Mouse (Mus musculus) lung, adult 10 weeks (tissue): ENCODE data around the gene Tekt4. TPM values are rescaled to one million over a fixed set of nuclear protein-coding genes. Genes with fewer than 3 reads are reported as not detected.

Experiments
- polyA plus RNA-seq: library from polyadenylated mRNA; stranded (reverse); fragments of 350-450 nt; fragmentation: Illumina TruSeq; extraction: RNeasy Lipid Tissue Mini Kit (QIAGEN cat#74804); gene quantifications from one replicate; pipeline ENCODE4 v1.2.3, GENCODE M21; 2014; ENCODE audit warnings: low read depth, low replicate concordance; ENCODE audit not compliant: insufficient read depth

Gene Tekt4
- 8.8 TPM for polyA plus RNA-seq

DNA sequence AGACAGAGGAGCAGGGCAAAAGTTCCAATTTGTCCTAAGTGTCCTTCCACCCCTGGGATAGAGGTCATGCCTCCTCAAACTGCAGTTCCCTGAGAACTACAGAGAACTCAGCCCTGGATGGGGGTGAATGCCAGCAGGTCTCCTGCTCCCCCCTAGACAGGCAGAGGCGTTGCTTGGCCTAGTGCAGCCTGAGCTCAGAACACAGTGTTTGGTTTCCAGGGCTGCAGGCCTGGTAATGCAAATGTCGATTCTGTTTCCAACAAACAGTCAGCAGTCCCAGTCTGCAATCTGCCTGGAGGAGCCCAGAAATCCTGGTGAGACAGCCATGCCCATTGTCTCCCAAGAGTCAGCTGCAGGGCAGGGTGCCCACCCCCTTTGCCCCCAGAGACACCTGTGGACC lies at the start of gene Tekt4:
TSS of gene Tekt4 (plus strand) at position 344 of the 400 bp plus-strand sequence.

DNA sequence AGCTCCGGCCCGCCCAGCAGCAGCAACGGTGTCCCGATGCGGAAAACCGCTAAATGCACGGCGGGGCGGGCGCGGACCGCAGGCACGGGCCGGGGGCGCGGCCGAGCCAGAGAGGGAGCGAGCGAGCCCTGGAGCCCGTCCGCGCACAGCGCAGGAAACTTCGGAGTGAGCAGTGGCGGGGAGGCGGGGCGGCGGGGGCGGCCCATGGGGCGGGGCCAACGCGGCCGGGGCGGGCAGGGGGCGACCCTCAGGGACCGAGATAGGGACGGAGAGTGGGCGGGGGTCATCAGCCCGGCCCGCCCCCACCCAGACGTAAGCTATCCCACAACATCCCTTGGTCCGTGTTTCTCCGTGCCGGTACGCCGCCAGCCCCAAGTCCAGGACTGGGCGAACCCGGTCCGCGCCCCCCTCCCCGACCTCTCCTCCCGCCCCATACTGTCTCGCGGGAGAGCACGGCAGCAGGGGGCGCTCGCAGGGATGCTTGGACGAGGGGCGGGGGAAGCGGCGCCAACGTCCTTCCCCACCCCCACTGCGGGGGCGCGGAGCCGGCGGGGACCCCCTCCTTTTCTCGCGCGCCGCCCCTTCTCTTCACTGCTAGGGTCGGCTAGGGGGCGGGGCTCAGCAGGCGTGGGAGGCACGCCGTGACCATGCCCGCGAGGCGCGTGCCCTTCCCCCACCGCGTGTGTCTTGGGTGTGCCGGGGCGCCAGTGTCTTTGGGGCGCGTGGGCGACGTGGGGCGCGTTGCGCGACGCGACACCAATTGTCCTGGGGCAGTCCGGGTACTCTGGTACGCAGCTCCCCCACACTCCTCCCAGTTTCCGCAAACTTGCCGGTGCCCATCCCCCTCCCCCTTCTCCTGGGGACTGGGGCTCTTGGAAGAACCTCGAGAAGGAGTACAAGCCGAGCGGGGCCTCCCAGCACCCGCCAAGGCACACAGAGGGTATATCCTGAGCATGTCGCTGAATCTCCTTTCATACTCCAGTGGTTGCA lies 20.5 kb upstream of the Tekt4 start, which contains the start of gene Cacna1h:
TSS of gene Cacna1h (minus strand) at position 167 of the 990 bp plus-strand sequence.

DNA sequence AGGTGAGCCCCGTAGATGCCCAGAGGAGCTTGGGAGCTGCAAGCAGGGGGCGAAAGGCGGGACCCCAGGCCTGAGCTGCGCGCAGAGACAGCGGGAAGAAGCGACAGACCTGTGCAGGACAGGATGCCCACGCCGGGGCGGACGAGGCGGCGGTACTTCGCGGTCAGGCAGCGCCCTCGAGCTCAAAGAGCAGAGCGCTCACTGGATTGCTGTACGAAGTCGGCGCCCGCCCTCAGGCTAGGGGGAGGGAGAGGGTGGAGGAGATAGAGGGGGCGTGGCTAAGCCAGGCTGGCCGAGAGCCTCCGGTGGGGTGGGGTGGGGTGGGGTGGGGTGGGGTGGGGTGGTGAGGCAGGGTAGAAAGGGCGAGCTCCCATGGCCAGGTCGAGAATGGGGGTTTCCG lies 42.6 kb downstream of the Tekt4 start, which contains the start of gene Sstr5:
TSS of gene Sstr5 (minus strand) at position 276 of the 400 bp plus-strand sequence.

Other genes with a start within 250 kb of the Tekt4 start
- 49.7 TPM for gene Gnptg, start 214.5 kb upstream of the Tekt4 start, polyA plus RNA-seq
- gene Tsr3, start 214.4 kb upstream of the Tekt4 start, polyA plus RNA-seq = 13.7 TPM
- 6.2 TPM for gene Baiap3, start 198.3 kb upstream of the Tekt4 start, polyA plus RNA-seq
- gene Ube2i, start 180.0 kb upstream of the Tekt4 start, polyA plus RNA-seq = 148 TPM
- not detected for gene Prss34, start 156.2 kb upstream of the Tekt4 start, polyA plus RNA-seq
- not detected for gene Prss28, start 146.0 kb upstream of the Tekt4 start, polyA plus RNA-seq
- gene Prss29, start 136.0 kb upstream of the Tekt4 start, polyA plus RNA-seq = not detected
- gene Tpsab1, start 109.1 kb upstream of the Tekt4 start, polyA plus RNA-seq = not detected
- 2.1 TPM for gene Tpsb2, start 88.3 kb upstream of the Tekt4 start, polyA plus RNA-seq
- gene Tpsg1, start 85.3 kb upstream of the Tekt4 start, polyA plus RNA-seq = not detected
- 0.41 TPM for gene Cacna1h, start 20.8 kb upstream of the Tekt4 start, polyA plus RNA-seq
- not detected for gene Sstr5, start 42.7 kb downstream of the Tekt4 start, polyA plus RNA-seq
- 0.21 TPM for gene Sox8, start 116.1 kb downstream of the Tekt4 start, polyA plus RNA-seq
- 12.0 TPM for gene Lmf1, start 124.5 kb downstream of the Tekt4 start, polyA plus RNA-seq